18 mouse cellular contexts compared by ENCODE assay signal in the genomic region with DNA sequence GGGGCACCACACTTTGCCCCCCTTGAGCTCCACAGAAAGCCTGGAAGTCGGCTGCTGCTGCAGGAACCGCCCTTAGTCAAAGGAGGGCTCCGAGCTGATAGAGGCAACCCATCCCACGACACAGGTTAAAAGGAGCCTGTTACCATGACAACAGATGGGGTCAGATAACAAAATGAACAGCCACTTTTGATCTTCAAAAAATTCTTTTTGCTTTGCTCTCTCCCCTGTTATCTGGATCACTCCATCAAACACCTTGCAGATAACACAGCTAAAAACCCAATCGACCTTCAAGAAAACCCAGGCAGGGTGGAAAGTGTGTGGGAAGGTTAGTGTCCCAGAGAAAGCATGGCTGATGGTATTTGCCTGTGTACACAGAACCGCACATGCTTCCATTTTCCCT. TPM values are rescaled to one million over a fixed set of nuclear protein-coding genes. Genes with fewer than 3 reads are reported as not detected.
"Had no signal": no experiment of that assay in that cellular context is flagged by ENCODE, and none has a peak within 500 bp of the region (broad histone marks: within the 10 kb centered on the region; RNA-seq: fewer than 3 reads in every experiment).

No protein-coding gene starts in this region.

- H3K4me1 ChIP-seq: limb, embryonic 13.5 days; midbrain, embryonic 12.5 days; stomach, embryonic 15.5 days had no signal

- H3K36me3 ChIP-seq: limb, embryonic 13.5 days; midbrain, embryonic 12.5 days; stomach, embryonic 15.5 days had no signal

- H3K9ac ChIP-seq: limb, embryonic 13.5 days; liver, embryonic 14.5 days; midbrain, embryonic 12.5 days; stomach, embryonic 15.5 days had no signal

- H3K27ac ChIP-seq: limb, embryonic 13.5 days; liver, embryonic 14.5 days; midbrain, embryonic 12.5 days; stomach, embryonic 15.5 days had no signal

- DNase-seq: kidney, adult 2 months; kidney, postnatal 25 days; layer of hippocampus, adult 9-11 months; layer of hippocampus, postnatal 36 days; left cerebral cortex, postnatal 4 days; lung, adult 18-20 months; lung, postnatal 4 days; right cerebral cortex, postnatal 14 days; thymus, adult 2 months; thymus, postnatal 25 days had no signal

- H3K4me3 ChIP-seq: limb, embryonic 13.5 days; midbrain, embryonic 12.5 days; stomach, embryonic 15.5 days had no signal

- H3K4me2 ChIP-seq: limb, embryonic 13.5 days; midbrain, embryonic 12.5 days; stomach, embryonic 15.5 days had no signal

- H3K27me3 ChIP-seq: midbrain, embryonic 12.5 days; stomach, embryonic 15.5 days had no signal

- H3K9me3 ChIP-seq: limb, embryonic 13.5 days; stomach, embryonic 15.5 days had no signal

- ATAC-seq: lung, postnatal 0 days had no signal

RNA-seq across cellular contexts. Expression of a gene that starts 52.1 kb away (rescaled TPM):
- total RNA-seq: layer of hippocampus, postnatal 36 days; liver, adult 2 months; megakaryocyte, adult 5-6 weeks had no signal
- polyA plus RNA-seq: liver, adult 2 months; spleen, adult 2 months had no signal
